27 mouse cellular contexts compared by ENCODE assay signal in genomic region chr5:125470713-125471112, GRCm38 (mm10). TPM values are rescaled to one million over a fixed set of nuclear protein-coding genes. Genes with fewer than 3 reads are reported as not detected.
A peak's percentile ranks its signal among the peaks of the same experiment; 100 is the strongest.
DNase-seq lines count a peak whose midpoint lies in the region; ATAC-seq lines count a peak whose summit lies in the region.
"Had no signal": no experiment of that assay in that cellular context is flagged by ENCODE, and none has a peak within 500 bp of the region (broad histone marks: within the 10 kb centered on the region; RNA-seq: fewer than 3 reads in every experiment).

No protein-coding gene starts in this region.

- H3K4me3 ChIP-seq in forebrain, embryonic 10.5 days, result no peak overlapping the region
- no peak overlapping the region for H3K4me3 ChIP-seq in forebrain, embryonic 12.5 days (replicated peaks)
- H3K4me3 ChIP-seq in kidney, embryonic 16.5 days (ENCODE audit: low read length), result no peak overlapping the region
- H3K4me3 ChIP-seq in hindbrain, embryonic 12.5 days, result no peak overlapping the region
- H3K4me3 ChIP-seq: embryonic facial prominence, embryonic 13.5 days; erythroblast, embryonic 14.5 days; forebrain, embryonic 15.5 days; heart, embryonic 13.5 days; hindbrain, embryonic 13.5 days; left cerebral cortex, adult 2 months; limb, embryonic 15.5 days; liver, embryonic 15.5 days had no signal

- no peak overlapping the region for H3K9ac ChIP-seq in forebrain, embryonic 12.5 days
- no peak overlapping the region for H3K9ac ChIP-seq in kidney, embryonic 16.5 days (replicated peaks; ENCODE audit: low read length)
- H3K9ac ChIP-seq in hindbrain, embryonic 12.5 days, result no peak overlapping the region
- H3K9ac ChIP-seq: embryonic facial prominence, embryonic 13.5 days; forebrain, embryonic 15.5 days; heart, embryonic 13.5 days; hindbrain, embryonic 13.5 days; limb, embryonic 15.5 days; liver, embryonic 15.5 days had no signal

- no peaks in the 10 kb centered on the region for H3K9me3 ChIP-seq in forebrain, embryonic 10.5 days
- H3K9me3 ChIP-seq in forebrain, embryonic 12.5 days, result no peaks in the 10 kb centered on the region
- H3K9me3 ChIP-seq in kidney, embryonic 16.5 days (ENCODE audit: low read length), result no peaks in the 10 kb centered on the region
- H3K9me3 ChIP-seq in hindbrain, embryonic 12.5 days (replicated peaks), result no peaks in the 10 kb centered on the region
- H3K9me3 ChIP-seq: embryonic facial prominence, embryonic 13.5 days; forebrain, embryonic 15.5 days; G1E; heart, embryonic 13.5 days; hindbrain, embryonic 13.5 days; limb, embryonic 15.5 days; liver, embryonic 15.5 days had no signal

- no peak for DNase-seq in forebrain, embryonic 10.5 days (ENCODE audit: extremely low spot score, low spot score)
- peak; percentile 49 to 51 for DNase-seq in adrenal gland, postnatal 36 days
- DNase-seq in gonadal fat pad, adult 2 months (ENCODE audit: low read depth), result peak; percentile 64
- DNase-seq in lung, postnatal 4 days, result no peak
- DNase-seq: B cell, adult 2 months; cerebellum, adult 18-20 months; cerebellum, postnatal 14 days; embryo, embryonic 11 days; left cerebral cortex, postnatal 4 days; right cerebral cortex, adult 18-20 months; right cerebral cortex, postnatal 4 days; thymus, postnatal 14 days had no signal

- H3K27me3 ChIP-seq in forebrain, embryonic 10.5 days (ENCODE audit: poor library complexity, severe bottlenecking), result no peaks in the 10 kb centered on the region
- H3K27me3 ChIP-seq in forebrain, embryonic 12.5 days, result no peaks in the 10 kb centered on the region
- H3K27me3 ChIP-seq in kidney, embryonic 16.5 days (ENCODE audit: insufficient read depth, low read length), result no peaks in the 10 kb centered on the region
- no peaks in the 10 kb centered on the region for H3K27me3 ChIP-seq in hindbrain, embryonic 12.5 days
- H3K27me3 ChIP-seq: CH12.LX; embryonic facial prominence, embryonic 13.5 days; forebrain, embryonic 15.5 days; heart, embryonic 13.5 days; hindbrain, embryonic 13.5 days; limb, embryonic 15.5 days; liver, embryonic 15.5 days; Patski had no signal

- peaks cover 6% of the 10 kb centered on the region for H3K4me1 ChIP-seq in forebrain, embryonic 10.5 days
- peaks cover 4% of the 10 kb centered on the region; the same call in 1 of the 2 replicates for H3K4me1 ChIP-seq in forebrain, embryonic 12.5 days
- no peaks in the 10 kb centered on the region for H3K4me1 ChIP-seq in kidney, embryonic 16.5 days (ENCODE audit: insufficient read depth, low read length)
- H3K4me1 ChIP-seq in hindbrain, embryonic 12.5 days, result 0 out of 2 replicates have a peak, but pooled peaks cover 4% of the 10 kb centered on the region
- H3K4me1 ChIP-seq: embryonic facial prominence, embryonic 13.5 days; hindbrain, embryonic 13.5 days; limb, embryonic 15.5 days had no signal

- no peak for ATAC-seq in forebrain, embryonic 12.5 days (ENCODE audit: low FRiP score)
- no peak for ATAC-seq in kidney, embryonic 16.5 days (ENCODE audit: low FRiP score, low TSS enrichment)
- no peak for ATAC-seq in hindbrain, embryonic 12.5 days (ENCODE audit: low FRiP score)
- ATAC-seq: forebrain, embryonic 15.5 days; Patski had no signal

- H3K36me3 ChIP-seq in forebrain, embryonic 10.5 days (replicated peaks), result no peaks in the 10 kb centered on the region
- H3K36me3 ChIP-seq in forebrain, embryonic 12.5 days (replicated peaks), result no peaks in the 10 kb centered on the region
- no peaks in the 10 kb centered on the region for H3K36me3 ChIP-seq in kidney, embryonic 16.5 days (ENCODE audit: insufficient read depth, low read length)
- H3K36me3 ChIP-seq in hindbrain, embryonic 12.5 days, result no peaks in the 10 kb centered on the region
- H3K36me3 ChIP-seq: embryonic facial prominence, embryonic 13.5 days; forebrain, embryonic 15.5 days; G1E; heart, embryonic 13.5 days; hindbrain, embryonic 13.5 days; limb, embryonic 15.5 days; liver, embryonic 15.5 days had no signal

- no peak overlapping the region for H3K4me2 ChIP-seq in forebrain, embryonic 12.5 days
- no peak overlapping the region for H3K4me2 ChIP-seq in kidney, embryonic 16.5 days (replicated peaks; ENCODE audit: low read depth, low read length)
- no peak overlapping the region for H3K4me2 ChIP-seq in hindbrain, embryonic 12.5 days (replicated peaks)
- H3K4me2 ChIP-seq: embryonic facial prominence, embryonic 13.5 days; forebrain, embryonic 15.5 days; heart, embryonic 13.5 days; hindbrain, embryonic 13.5 days; limb, embryonic 15.5 days; liver, embryonic 15.5 days had no signal

- peak overlapping the region; percentile 21; the same call in 1 of the 2 replicates for H3K27ac ChIP-seq in forebrain, embryonic 10.5 days
- H3K27ac ChIP-seq in forebrain, embryonic 12.5 days, result no peak overlapping the region
- H3K27ac ChIP-seq in kidney, embryonic 16.5 days (ENCODE audit: low read length), result 0 out of 2 replicates have a peak overlapping the region, but pooled peaks have one; percentile 13
- no peak overlapping the region for H3K27ac ChIP-seq in hindbrain, embryonic 12.5 days
- H3K27ac ChIP-seq: embryonic facial prominence, embryonic 13.5 days; forebrain, embryonic 15.5 days; heart, embryonic 13.5 days; hindbrain, embryonic 13.5 days; left cerebral cortex, adult 2 months; limb, embryonic 15.5 days; liver, embryonic 15.5 days; macrophage had no signal

- 94% methylated on average over 4 of the region's 4 CpGs for WGBS in forebrain, embryonic 10.5 days
- 92% methylated on average over 4 of the region's 4 CpGs for WGBS in forebrain, embryonic 12.5 days
- 81% methylated on average over 4 of the region's 4 CpGs for WGBS in kidney, embryonic 16.5 days
- WGBS in hindbrain, embryonic 12.5 days, result 90% methylated on average over 4 of the region's 4 CpGs

RNA-seq across cellular contexts. Expression of gene Aacs, which starts 4.9 kb away (rescaled TPM):
- 58.5 and 58.6 TPM in 2 replicates for polyA plus RNA-seq in forebrain, embryonic 10.5 days (2016; fragmentation: Nextera tagmentation; extraction: Ambion mirVana)
- 54.8 and 62.3 TPM in 2 replicates for polyA plus RNA-seq in forebrain, embryonic 12.5 days (2016; fragmentation: Nextera tagmentation; extraction: Ambion mirVana)
- total RNA-seq in adrenal gland, postnatal 36 days (2021), result 100 to 1,000 TPM in 1 of 2 experiments, 10 to 100 TPM in 1; 96.1 to 101 TPM
- 139 and 155 TPM in 2 replicates for polyA plus RNA-seq in gonadal fat pad, adult 2 months (2012; rRNA removed)
- 39.8 and 41.1 TPM in 2 replicates for polyA plus RNA-seq in kidney, embryonic 16.5 days (2015; fragmentation: Nextera tagmentation; extraction: Ambion mirVana)
- 62.2 and 64.4 TPM in 2 replicates for polyA plus RNA-seq in hindbrain, embryonic 12.5 days (2016; fragmentation: Nextera tagmentation; extraction: Ambion mirVana)

RNA-seq across cellular contexts. Expression of gene Bri3bp, which starts 29.3 kb away (rescaled TPM):
- 56.5 and 57.6 TPM in 2 replicates for polyA plus RNA-seq in forebrain, embryonic 10.5 days (2016; fragmentation: Nextera tagmentation; extraction: Ambion mirVana)
- polyA plus RNA-seq in forebrain, embryonic 12.5 days (2016; fragmentation: Nextera tagmentation; extraction: Ambion mirVana), result 37.4 and 43.0 TPM in 2 replicates
- 10 to 100 TPM; 25.6 to 39.0 TPM for total RNA-seq in adrenal gland, postnatal 36 days (2021)
- polyA plus RNA-seq in gonadal fat pad, adult 2 months (2012; rRNA removed), result 20.2 and 20.4 TPM in 2 replicates
- 44.4 and 46.1 TPM in 2 replicates for polyA plus RNA-seq in kidney, embryonic 16.5 days (2015; fragmentation: Nextera tagmentation; extraction: Ambion mirVana)
- polyA plus RNA-seq in hindbrain, embryonic 12.5 days (2016; fragmentation: Nextera tagmentation; extraction: Ambion mirVana), result 38.1 and 39.9 TPM in 2 replicates

RNA-seq across cellular contexts. Expression of gene Dhx37, which starts 36.8 kb away (rescaled TPM):
- polyA plus RNA-seq in forebrain, embryonic 10.5 days (2016; fragmentation: Nextera tagmentation; extraction: Ambion mirVana), result 21.4 and 22.2 TPM in 2 replicates
- 16.5 and 17.1 TPM in 2 replicates for polyA plus RNA-seq in forebrain, embryonic 12.5 days (2016; fragmentation: Nextera tagmentation; extraction: Ambion mirVana)
- total RNA-seq in adrenal gland, postnatal 36 days (2021), result 10 to 100 TPM; 16.3 to 21.9 TPM
- 21.5 and 28.7 TPM in 2 replicates for polyA plus RNA-seq in gonadal fat pad, adult 2 months (2012; rRNA removed)
- 10.4 and 14.2 TPM in 2 replicates for polyA plus RNA-seq in kidney, embryonic 16.5 days (2015; fragmentation: Nextera tagmentation; extraction: Ambion mirVana)
- polyA plus RNA-seq in hindbrain, embryonic 12.5 days (2016; fragmentation: Nextera tagmentation; extraction: Ambion mirVana), result 16.7 and 18.0 TPM in 2 replicates

Comparison
In these comparisons a context has a peak if more than half of its experiments do, and no peak if none do; other contexts are left out.
1. H3K27ac ChIP-seq: peak in forebrain, embryonic 10.5 days (single experiment) and kidney, embryonic 16.5 days (single experiment); none in forebrain, embryonic 12.5 days (single experiment) and hindbrain, embryonic 12.5 days (single experiment).
2. DNase-seq: peak in adrenal gland, postnatal 36 days (2 of 2) and gonadal fat pad, adult 2 months (single experiment); none in forebrain, embryonic 10.5 days (single experiment) and lung, postnatal 4 days (0 of 2).